Mouse (Mus musculus): ENCODE data around the gene Ubxn11. TPM values are rescaled to one million over a fixed set of nuclear protein-coding genes. Genes with fewer than 3 reads are reported as not detected.
A peak's percentile ranks its signal among the peaks of the same experiment; 100 is the strongest.

Gene Ubxn11
- polyA plus RNA-seq (2016; fragmentation: Nextera tagmentation; extraction: Ambion mirVana), result 2.6 and 2.9 TPM in 2 replicates

DNA sequence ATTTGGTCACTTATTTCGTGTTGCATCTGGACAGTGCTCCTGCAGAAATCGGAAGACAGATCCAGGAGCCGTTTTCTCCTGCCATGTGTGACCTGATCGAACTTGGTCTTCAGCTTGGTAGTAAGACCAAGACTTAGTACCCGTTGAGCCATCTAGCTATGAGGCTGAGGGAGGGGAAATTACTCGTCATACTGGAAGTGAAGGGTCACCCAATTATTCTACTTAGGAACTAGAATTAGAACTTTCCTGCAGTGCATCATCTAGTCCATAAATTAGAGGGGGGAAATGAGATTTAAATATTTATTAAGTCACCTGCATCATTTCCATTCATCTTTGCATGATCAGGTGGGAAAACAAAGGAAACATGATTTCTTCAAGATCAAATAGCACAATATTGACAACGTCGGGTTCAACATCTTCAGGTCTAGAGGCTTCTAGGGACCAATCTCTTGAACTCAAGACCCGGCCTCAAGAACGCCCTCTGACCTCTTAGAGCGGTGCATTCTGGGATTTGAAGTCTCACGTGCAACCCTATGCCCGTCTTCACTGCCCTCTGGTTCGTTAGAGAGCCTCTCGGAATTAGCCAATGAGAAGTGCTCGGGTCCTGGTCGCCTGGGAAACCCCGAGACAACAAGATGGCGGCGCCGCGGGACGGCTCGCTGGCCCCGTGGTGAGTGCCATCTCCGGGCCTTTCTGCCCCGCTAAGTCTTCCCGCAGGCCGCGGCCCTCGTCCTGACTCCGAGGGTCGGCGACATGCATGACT lies at the start of gene Ubxn11:
Gene Ubxn11, plus strand, starts transcription at position 592 of the 763 bp plus-strand sequence.
- 15% methylated on average over 34 of the region's 34 CpGs for WGBS
- Histone ChIP-seq H3K9me3 (no peaks in the 10 kb centered on the region), H3K4me3 (peak within 1 kb of the TSS; percentile 78), H3K4me1 (peaks cover 17% of the 10 kb centered on the region), H3K27ac (peak within 1 kb of the TSS; percentile 74), H3K36me3 (no peaks in the 10 kb centered on the region), H3K27me3 (ENCODE audit: insufficient read depth, poor library complexity, severe bottlenecking) (no peaks in the 10 kb centered on the region)
- DNase-seq (ENCODE audit: low spot score), result peak; percentile 97

DNA sequence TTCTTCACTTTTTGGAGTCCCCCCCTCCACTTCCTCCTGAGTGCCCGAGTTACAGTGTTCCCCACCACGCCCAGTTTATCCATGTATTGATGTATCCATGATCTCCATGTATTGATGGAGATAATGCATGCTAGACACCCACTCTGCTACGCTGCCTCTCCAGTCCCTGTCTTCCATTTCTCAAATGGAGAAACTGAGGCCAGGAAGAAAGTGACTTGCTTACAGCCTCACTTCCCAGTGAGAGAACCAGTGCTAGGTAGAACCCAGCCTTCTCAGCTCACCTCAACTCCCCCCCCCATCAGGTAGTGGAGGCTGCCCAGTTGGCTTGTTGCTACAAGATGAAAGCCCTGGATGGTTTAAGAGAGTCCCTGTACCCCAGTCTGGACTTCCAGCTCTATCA lies 48.8 kb upstream of the Ubxn11 start, which contains the start of gene Zfp683:
Gene Zfp683, plus strand, starts transcription at position 301 of the 400 bp plus-strand sequence.
- WGBS, result 91% methylated on average over 3 of the region's 3 CpGs
- Histone ChIP-seq H3K4me1 (peaks cover 34% of the 10 kb centered on the region), H3K9me3 (no peaks in the 10 kb centered on the region), H3K27me3 (ENCODE audit: insufficient read depth, poor library complexity, severe bottlenecking) (peaks cover 23% of the 10 kb centered on the region), H3K4me3 (no peak within 1 kb of the TSS), H3K27ac (peak within 1 kb of the TSS; percentile 52; the same call in 1 of the 2 replicates), H3K36me3 (no peaks in the 10 kb centered on the region)
- DNase-seq (ENCODE audit: low spot score), result no peak

DNA sequence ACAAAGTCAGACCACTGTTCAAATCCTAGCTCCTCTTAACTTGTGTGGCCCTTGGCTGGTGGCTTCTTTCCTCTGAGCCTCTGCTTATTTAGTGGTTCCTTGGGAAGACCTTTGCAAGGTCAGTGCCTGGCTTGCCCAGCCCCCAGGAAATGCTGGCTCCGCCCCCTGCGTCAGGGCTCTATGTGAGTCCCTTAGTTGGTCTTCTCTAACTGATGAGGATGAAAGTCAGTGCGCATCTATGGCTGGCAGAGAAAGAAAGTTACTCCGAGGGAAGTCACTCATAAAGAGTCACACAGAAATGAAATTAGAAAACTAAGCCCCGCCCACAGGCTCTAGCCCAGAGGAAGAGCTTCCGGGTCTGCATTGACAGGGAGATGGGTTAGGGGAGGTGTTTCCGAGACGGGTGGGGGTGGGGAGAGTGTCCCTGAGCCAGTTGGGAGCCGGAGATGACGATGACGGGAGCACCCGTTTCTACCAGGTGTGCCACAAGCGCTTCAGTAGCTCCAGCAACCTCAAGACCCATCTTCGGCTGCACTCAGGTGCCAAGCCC lies 44.1 kb upstream of the Ubxn11 start:
- DNase-seq (ENCODE audit: low spot score), result no peak
- H3K27ac ChIP-seq, result peak overlapping the region; percentile 8; the same call in 1 of the 2 replicates
- no peaks in the 10 kb centered on the region for H3K36me3 ChIP-seq
- peaks cover 64% of the 10 kb centered on the region for H3K27me3 ChIP-seq (ENCODE audit: insufficient read depth, poor library complexity, severe bottlenecking)
- 16% methylated on average over 14 of the region's 14 CpGs for WGBS
- no peaks in the 10 kb centered on the region for H3K9me3 ChIP-seq
- peaks cover 32% of the 10 kb centered on the region for H3K4me1 ChIP-seq
- peak overlapping the region; percentile 29 for H3K4me3 ChIP-seq

DNA sequence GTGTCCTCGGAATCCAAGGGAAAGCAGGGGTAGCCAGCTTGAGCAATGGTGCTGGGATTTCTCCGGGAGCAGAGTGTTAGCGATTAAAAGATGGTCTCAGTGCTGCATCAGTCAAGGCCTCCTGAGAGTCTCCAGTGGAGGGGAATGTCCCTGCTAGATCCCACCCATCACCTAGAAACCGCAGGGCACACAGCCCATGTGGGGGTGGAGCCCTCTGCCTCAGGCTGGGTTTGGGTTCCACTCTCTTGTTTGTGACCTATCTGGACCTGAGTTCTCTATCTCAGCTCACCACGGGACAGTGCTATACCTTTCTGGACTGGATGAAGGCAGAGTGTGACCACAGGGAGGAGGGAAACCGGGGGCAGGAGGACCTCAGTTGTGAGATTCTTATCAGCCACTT lies 43.5 kb upstream of the Ubxn11 start:
- Histone ChIP-seq H3K36me3 (no peaks in the 10 kb centered on the region), H3K4me3 (peak overlapping the region; percentile 29; the same call in 1 of the 2 replicates), H3K9me3 (no peaks in the 10 kb centered on the region), H3K4me1 (peaks cover 32% of the 10 kb centered on the region), H3K27me3 (ENCODE audit: insufficient read depth, poor library complexity, severe bottlenecking) (peaks cover 59% of the 10 kb centered on the region), H3K27ac (0 out of 2 replicates have a peak overlapping the region, but pooled peaks have one; percentile 5)
- no peak for DNase-seq (ENCODE audit: low spot score)
- WGBS, result 61% methylated on average over 6 of the region's 6 CpGs

DNA sequence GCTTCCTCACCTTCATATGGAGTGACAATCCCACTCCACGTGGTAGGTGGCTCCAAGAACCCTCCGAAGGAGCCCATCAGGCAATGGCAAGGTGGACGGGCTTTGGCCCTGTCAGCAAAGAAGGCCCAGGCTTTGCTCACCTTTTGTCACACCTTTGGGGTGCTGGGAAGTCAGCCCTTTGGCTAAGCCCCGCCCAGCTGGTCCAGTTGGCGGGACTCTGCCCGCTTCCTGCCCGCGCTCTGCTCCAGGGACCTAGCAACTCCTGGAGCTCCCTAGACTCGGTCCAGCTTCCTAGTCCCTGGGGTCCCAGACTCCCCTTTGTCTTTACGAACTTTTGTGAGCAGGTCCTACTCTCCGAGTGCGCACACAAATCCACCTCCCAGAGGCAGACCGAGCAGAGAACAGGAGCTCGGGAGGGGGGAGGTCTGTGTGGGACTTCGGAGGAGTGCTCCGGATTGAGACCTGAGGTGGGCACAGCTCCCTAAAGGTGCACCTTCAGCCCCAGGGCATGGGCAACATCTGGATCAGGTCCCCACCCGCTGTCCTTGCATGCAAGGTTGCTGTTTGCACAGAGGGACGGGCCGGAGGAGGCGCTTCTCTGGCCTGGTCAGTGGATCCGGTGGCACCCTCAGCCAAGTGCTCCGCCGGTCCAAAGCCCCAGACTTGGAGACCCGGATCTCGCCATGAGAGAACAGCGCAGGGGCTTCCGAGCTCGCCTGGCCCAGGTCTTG lies 42.1 kb upstream of the Ubxn11 start, which contains the start of gene Crybg2:
Gene Crybg2, plus strand, starts transcription at position 681 of the 731 bp plus-strand sequence.
- Histone ChIP-seq H3K36me3 (no peaks in the 10 kb centered on the region), H3K9me3 (no peaks in the 10 kb centered on the region), H3K27ac (0 out of 2 replicates have a peak within 1 kb of the TSS, but pooled peaks have one; percentile 48), H3K4me1 (peaks cover 40% of the 10 kb centered on the region), H3K27me3 (ENCODE audit: insufficient read depth, poor library complexity, severe bottlenecking) (peaks cover 71% of the 10 kb centered on the region), H3K4me3 (peak within 1 kb of the TSS; percentile 19; the same call in 1 of the 2 replicates)
- 28% methylated on average over 28 of the region's 28 CpGs for WGBS
- no peak for DNase-seq (ENCODE audit: low spot score)

DNA sequence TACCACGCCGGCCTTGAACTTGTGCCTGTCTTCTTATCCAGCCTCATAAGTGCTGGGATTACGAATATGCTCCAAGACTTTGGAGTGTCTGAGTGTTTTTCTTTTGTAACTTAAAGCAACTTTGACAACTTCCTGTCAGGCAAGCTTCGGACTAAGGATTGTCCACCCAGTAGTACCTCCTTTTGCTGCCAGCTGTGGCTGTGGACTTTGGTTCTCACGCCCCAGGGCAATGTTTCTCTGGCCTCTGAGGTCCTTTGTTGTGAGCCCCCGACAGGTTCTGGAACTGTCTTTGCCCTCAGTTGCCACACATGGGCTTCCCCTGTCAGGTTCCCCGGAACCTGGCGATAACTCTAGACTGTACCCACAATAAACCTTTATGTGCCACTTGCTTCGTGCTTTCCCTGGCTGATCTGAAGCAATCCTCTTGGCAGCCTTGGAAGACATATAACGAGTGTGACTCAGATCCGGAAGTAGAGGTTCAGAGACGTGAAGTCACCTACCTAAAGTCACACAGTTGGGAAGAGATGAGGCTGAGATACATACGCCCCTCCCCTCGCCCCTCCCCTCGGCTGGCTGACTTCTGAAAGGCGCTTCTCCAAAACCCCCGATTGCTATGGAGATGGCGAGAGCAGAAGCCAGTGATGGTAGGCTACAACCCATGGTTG lies 41.1 kb upstream of the Ubxn11 start:
- H3K4me3 ChIP-seq, result no peak overlapping the region
- peaks cover 42% of the 10 kb centered on the region for H3K4me1 ChIP-seq
- H3K9me3 ChIP-seq, result no peaks in the 10 kb centered on the region
- no peaks in the 10 kb centered on the region for H3K36me3 ChIP-seq
- 54% methylated on average over 18 of the region's 18 CpGs for WGBS
- no peak overlapping the region for H3K27ac ChIP-seq
- peaks cover 73% of the 10 kb centered on the region for H3K27me3 ChIP-seq (ENCODE audit: insufficient read depth, poor library complexity, severe bottlenecking)
- no peak for DNase-seq (ENCODE audit: low spot score)

DNA sequence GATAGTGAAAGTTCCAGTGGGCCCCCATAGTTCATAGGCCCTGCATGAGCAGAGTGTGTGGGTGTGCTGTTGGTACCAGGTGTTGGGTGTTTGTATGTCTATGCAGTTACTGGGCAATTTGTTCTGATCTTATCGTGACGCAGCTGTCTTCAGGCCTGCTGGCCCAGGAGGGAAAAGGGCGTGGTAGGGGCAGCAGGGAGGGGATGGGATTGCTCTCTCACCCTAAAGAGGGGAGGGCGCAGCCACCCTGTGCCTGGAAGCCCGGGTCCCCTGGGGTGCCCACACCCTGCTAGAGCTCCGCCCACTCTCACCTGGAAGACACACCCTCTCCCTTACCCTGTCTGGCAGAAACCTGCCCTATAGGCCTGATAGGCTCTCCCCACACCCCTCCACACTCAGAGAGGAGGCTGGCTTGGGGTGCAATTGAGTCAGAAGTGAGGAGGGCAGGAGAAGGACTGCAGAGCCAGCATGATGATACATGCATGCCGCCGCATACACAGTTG lies 40.4 kb upstream of the Ubxn11 start:
- H3K9me3 ChIP-seq, result no peaks in the 10 kb centered on the region
- H3K27ac ChIP-seq, result no peak overlapping the region
- H3K36me3 ChIP-seq, result no peaks in the 10 kb centered on the region
- peaks cover 79% of the 10 kb centered on the region for H3K27me3 ChIP-seq (ENCODE audit: insufficient read depth, poor library complexity, severe bottlenecking)
- H3K4me1 ChIP-seq, result peaks cover 42% of the 10 kb centered on the region
- H3K4me3 ChIP-seq, result no peak overlapping the region
- WGBS, result 44% methylated on average over 8 of the region's 8 CpGs
- no peak for DNase-seq (ENCODE audit: low spot score)

DNA sequence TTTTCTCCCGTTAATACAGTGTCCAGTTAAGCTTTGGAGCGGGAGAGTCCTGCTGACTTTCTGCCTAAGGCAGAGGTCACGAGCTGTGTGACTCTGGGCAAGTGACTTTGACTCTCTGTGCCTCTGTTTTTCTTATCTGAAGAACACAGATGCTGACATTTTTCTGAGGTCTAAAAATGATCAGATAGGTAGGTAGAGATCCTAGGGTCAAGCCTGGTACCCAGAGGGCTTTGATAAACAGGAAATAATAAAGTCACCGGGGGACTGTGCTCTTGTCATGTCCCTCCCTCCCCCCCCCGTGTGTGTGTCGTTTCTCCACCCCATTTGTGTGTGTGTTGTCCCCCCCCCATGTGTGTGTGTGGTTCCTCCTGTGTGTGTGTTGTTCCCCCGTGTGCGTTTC lies 39.8 kb upstream of the Ubxn11 start:
- no peaks in the 10 kb centered on the region for H3K36me3 ChIP-seq
- H3K27ac ChIP-seq, result no peak overlapping the region
- no peaks in the 10 kb centered on the region for H3K9me3 ChIP-seq
- peaks cover 81% of the 10 kb centered on the region for H3K27me3 ChIP-seq (ENCODE audit: insufficient read depth, poor library complexity, severe bottlenecking)
- H3K4me3 ChIP-seq, result no peak overlapping the region
- WGBS, result 66% methylated on average over 8 of the region's 8 CpGs
- no peak for DNase-seq (ENCODE audit: low spot score)
- peaks cover 42% of the 10 kb centered on the region for H3K4me1 ChIP-seq

DNA sequence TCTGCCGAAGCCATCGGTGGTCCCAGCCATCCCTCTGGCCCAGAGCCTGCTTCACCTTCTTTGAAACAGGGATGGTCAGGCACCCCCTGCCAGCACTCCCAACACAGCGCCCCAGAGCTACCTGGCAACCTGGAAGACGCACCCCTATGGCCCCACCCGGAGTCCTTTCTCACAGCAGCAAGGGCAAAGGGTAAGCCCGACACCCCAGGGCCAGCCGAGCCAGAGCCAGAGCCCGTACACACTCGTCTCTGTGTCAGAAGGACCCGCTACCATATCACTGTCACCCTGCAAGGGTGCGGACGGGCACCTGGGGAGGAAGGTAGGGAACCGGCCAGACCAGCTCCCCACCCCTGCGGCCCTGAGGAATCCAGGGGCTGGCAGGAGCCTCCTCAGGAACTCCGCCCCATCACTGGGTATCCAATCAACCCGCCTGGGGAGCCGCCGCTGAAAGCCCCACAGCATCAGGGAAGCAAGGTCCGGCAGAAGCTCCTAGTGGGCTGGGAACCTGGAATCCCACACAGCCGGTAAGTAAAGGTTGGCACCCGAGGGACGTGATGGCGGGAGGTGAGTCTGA lies 36.9 kb upstream of the Ubxn11 start:
- no peaks in the 10 kb centered on the region for H3K9me3 ChIP-seq

DNA sequence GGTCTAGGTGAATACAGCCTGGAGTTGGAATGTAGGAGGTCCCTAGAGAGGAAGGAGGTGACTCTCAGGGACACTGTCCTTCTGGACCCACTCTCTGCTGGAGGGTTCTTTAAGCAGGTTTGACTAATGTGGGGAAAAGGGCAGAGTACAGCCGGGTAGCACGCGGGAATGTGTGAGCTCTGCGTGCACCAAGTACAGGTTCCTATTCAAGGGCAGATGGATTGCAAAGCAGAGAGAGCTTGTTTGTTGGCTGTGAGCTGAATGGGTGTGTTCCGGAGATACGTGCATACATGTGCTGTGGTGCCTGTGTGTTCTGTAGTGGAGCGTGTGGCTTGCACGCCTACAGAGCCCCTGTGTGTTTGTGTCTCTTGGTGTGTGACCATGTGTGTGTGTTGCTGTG lies 35.0 kb upstream of the Ubxn11 start:
- Histone ChIP-seq H3K4me1 (peaks cover 12% of the 10 kb centered on the region), H3K4me3 (no peak overlapping the region), H3K36me3 (no peaks in the 10 kb centered on the region), H3K27me3 (ENCODE audit: insufficient read depth, poor library complexity, severe bottlenecking) (peaks cover 48% of the 10 kb centered on the region), H3K27ac (no peak overlapping the region), H3K9me3 (no peaks in the 10 kb centered on the region)
- WGBS, result 88% methylated on average over 8 of the region's 8 CpGs
- no peak for DNase-seq (ENCODE audit: low spot score)

More for the DNA sequence above, 36.9 kb upstream of the Ubxn11 start:
- Histone ChIP-seq H3K4me1 (peaks cover 23% of the 10 kb centered on the region), H3K36me3 (no peaks in the 10 kb centered on the region), H3K27ac (0 out of 2 replicates have a peak overlapping the region, but pooled peaks have one; percentile 39), H3K4me3 (peak overlapping the region; percentile 36), H3K27me3 (ENCODE audit: insufficient read depth, poor library complexity, severe bottlenecking) (peaks cover 66% of the 10 kb centered on the region)
- WGBS, result 19% methylated on average over 23 of the region's 23 CpGs
- DNase-seq (ENCODE audit: low spot score), result no peak

DNA sequence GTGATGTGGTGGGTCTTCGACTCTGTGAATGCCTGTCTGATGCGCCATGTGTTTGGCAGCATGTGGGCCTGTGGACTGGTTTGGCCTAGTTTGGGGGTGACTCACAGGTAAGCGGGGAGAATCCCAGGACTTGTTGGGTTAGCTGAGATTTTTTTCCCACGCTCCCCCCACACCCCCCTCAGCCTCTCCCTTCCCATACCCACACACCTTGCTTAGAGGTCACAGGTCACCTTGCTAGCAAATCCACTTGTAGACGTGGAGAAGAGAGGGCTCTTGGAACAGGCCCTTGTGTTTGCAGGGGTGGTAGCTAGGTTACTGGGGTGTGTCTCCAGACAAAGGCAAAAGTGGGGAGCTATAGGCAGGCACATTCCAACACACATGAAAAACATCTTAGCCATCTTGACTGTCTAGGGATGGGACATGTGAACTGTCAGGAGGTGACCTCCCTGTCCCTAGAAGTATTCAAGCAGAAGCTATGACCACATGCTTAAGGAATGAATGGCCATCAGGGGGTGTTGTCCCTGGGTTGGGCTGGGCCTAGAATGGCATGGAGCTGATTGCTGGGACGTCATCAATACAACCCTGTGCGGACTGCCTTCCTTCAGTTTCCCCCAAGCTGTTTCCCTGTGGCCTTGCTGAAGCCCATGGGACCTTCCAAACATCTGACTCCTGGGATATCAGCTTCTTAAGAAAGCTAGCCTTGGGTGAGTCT lies 34.4 kb upstream of the Ubxn11 start:
- H3K9me3 ChIP-seq, result no peaks in the 10 kb centered on the region
- H3K27ac ChIP-seq, result no peak overlapping the region
- H3K36me3 ChIP-seq, result no peaks in the 10 kb centered on the region
- WGBS, result 75% methylated on average over 7 of the region's 7 CpGs
- peaks cover 48% of the 10 kb centered on the region for H3K27me3 ChIP-seq (ENCODE audit: insufficient read depth, poor library complexity, severe bottlenecking)
- no peak overlapping the region for H3K4me3 ChIP-seq
- DNase-seq (ENCODE audit: low spot score), result no peak
- H3K4me1 ChIP-seq, result peaks cover 12% of the 10 kb centered on the region
